Mouse (Mus musculus): ENCODE results near the gene Mettl11b.
"Not testable (repeated sequence)": the region's sequence is repeated elsewhere in the genome, so short reads cannot be mapped to it uniquely, and the experiment has no call there.

Gene Mettl11b

GRCm38 (mm10) chr1:163725106-163725759 lies at the start of gene Mettl11b:
Gene Mettl11b (minus strand): TSS chr1:163725232.
- no peak for DNase-seq (ENCODE audit: low spot score in 2 of 2)

- DNase-seq (ENCODE audit: low spot score in 2 of 2), result no peak
These were observed 32.6 kb upstream of the Mettl11b start for GRCm38 (mm10) chr1:163757462-163758207.

- no peak for DNase-seq (ENCODE audit: low spot score in 2 of 2)
These were observed 26.4 kb upstream of the Mettl11b start for GRCm38 (mm10) chr1:163751360-163751992.

- DNase-seq (ENCODE audit: low spot score in 2 of 2), result no peak
These were observed 12.2 kb upstream of the Mettl11b start for GRCm38 (mm10) chr1:163737239-163737533.

GRCm38 (mm10) chr1:163736441-163737238 lies 11.6 kb upstream of the Mettl11b start:
- no peak for DNase-seq (ENCODE audit: low spot score in 2 of 2)

- not testable (repeated sequence) for DNase-seq (ENCODE audit: low spot score in 2 of 2)
These were observed 6.1 kb upstream of the Mettl11b start for GRCm38 (mm10) chr1:163731166-163731565.

- DNase-seq (ENCODE audit: low spot score in 2 of 2), result no peak
These were observed 1.1 kb downstream of the Mettl11b start for GRCm38 (mm10) chr1:163723913-163724312.

- no peak for DNase-seq (ENCODE audit: low spot score in 2 of 2)
These were observed 16.4 kb downstream of the Mettl11b start for GRCm38 (mm10) chr1:163708618-163709017.

GRCm38 (mm10) chr1:163700571-163700970 lies 24.5 kb downstream of the Mettl11b start:
- DNase-seq (ENCODE audit: low spot score in 2 of 2), result no peak

GRCm38 (mm10) chr1:163699702-163700101 lies 25.3 kb downstream of the Mettl11b start:
- no peak for DNase-seq (ENCODE audit: low spot score in 2 of 2)

- DNase-seq (ENCODE audit: low spot score in 2 of 2), result no peak
These were observed 33.2 kb downstream of the Mettl11b start for GRCm38 (mm10) chr1:163691860-163692259.

GRCm38 (mm10) chr1:163682935-163683430 lies 42.0 kb downstream of the Mettl11b start:
- no peak for DNase-seq (ENCODE audit: low spot score in 2 of 2)

GRCm38 (mm10) chr1:163682127-163682526 lies 42.9 kb downstream of the Mettl11b start:
- DNase-seq (ENCODE audit: low spot score in 2 of 2), result no peak

- no peak for DNase-seq (ENCODE audit: low spot score in 2 of 2)
These were observed 52.2 kb downstream of the Mettl11b start for GRCm38 (mm10) chr1:163672866-163673265.

GRCm38 (mm10) chr1:163671326-163671725 lies 53.7 kb downstream of the Mettl11b start:
- no peak for DNase-seq (ENCODE audit: low spot score in 2 of 2)

- no peak for DNase-seq (ENCODE audit: low spot score in 2 of 2)
These were observed 54.3 kb downstream of the Mettl11b start for GRCm38 (mm10) chr1:163670702-163671101.

- DNase-seq (ENCODE audit: low spot score in 2 of 2), result no peak
These were observed 55.1 kb downstream of the Mettl11b start for GRCm38 (mm10) chr1:163669936-163670335.

GRCm38 (mm10) chr1:163662416-163662815 lies 62.6 kb downstream of the Mettl11b start:
- no peak for DNase-seq (ENCODE audit: low spot score in 2 of 2)

- no peak for DNase-seq (ENCODE audit: low spot score in 2 of 2)
These were observed 66.5 kb downstream of the Mettl11b start for GRCm38 (mm10) chr1:163658535-163658928.

GRCm38 (mm10) chr1:163657766-163658534 lies 67.1 kb downstream of the Mettl11b start:
- DNase-seq (ENCODE audit: low spot score in 2 of 2), result no peak

GRCm38 (mm10) chr1:163657056-163657455 lies 68.0 kb downstream of the Mettl11b start:
- DNase-seq (ENCODE audit: low spot score in 2 of 2), result no peak
